Mouse (Mus musculus): ENCODE data around the gene Bloc1s4. TPM values are rescaled to one million over a fixed set of nuclear protein-coding genes. Genes with fewer than 3 reads are reported as not detected.

The Bloc1s4 gene
- polyA plus RNA-seq, 1 experiment, result 12.2 TPM

GRCm38 (mm10) chr5:36720710-36721375, 27.6 kb downstream of the Bloc1s4 start:
- whole genome bisulfite sequencing, result 57% methylated on average over 5 of the region's 5 CpGs
- DNase-seq (ENCODE audit: low read depth, low spot score), result no peak

GRCm38 (mm10) chr5:36720219-36720618, 28.2 kb downstream of the Bloc1s4 start:
- 89% methylated on average over 5 of the region's 5 CpGs for WGBS
- no peak for DNase-seq (ENCODE audit: low read depth, low spot score)

- DNase-seq (ENCODE audit: low read depth, low spot score), result no peak
- WGBS, result 84% methylated on average over 3 of the region's 3 CpGs
Measured at GRCm38 (mm10) chr5:36719601-36720000, 28.8 kb downstream of the Bloc1s4 start.

GRCm38 (mm10) chr5:36719135-36719534, 29.3 kb downstream of the Bloc1s4 start:
- no peak for DNase-seq (ENCODE audit: low read depth, low spot score)
- WGBS, result 87% methylated on average over 5 of the region's 5 CpGs

- WGBS, result 73% methylated on average over 3 of the region's 3 CpGs
- DNase-seq (ENCODE audit: low read depth, low spot score), result no peak
Measured at GRCm38 (mm10) chr5:36717889-36718288, 30.6 kb downstream of the Bloc1s4 start.

GRCm38 (mm10) chr5:36716816-36717215, 31.6 kb downstream of the Bloc1s4 start:
- DNase-seq (ENCODE audit: low read depth, low spot score), result no peak
- WGBS, result 74% methylated on average over 2 of the region's 2 CpGs

GRCm38 (mm10) chr5:36714832-36715231, 33.6 kb downstream of the Bloc1s4 start:
- DNase-seq (ENCODE audit: low read depth, low spot score), result no peak
- WGBS, result 70% methylated on average over 3 of the region's 3 CpGs

GRCm38 (mm10) chr5:36713693-36714092, 34.8 kb downstream of the Bloc1s4 start:
- DNase-seq (ENCODE audit: low read depth, low spot score), result no peak
- WGBS, result 58% methylated on average over 6 of the region's 6 CpGs

- WGBS, result 4% methylated on average over 31 of the region's 31 CpGs
- DNase-seq (ENCODE audit: low read depth, low spot score), result no peak
Measured at GRCm38 (mm10) chr5:36712553-36713534, 35.6 kb downstream of the Bloc1s4 start.

- DNase-seq (ENCODE audit: low read depth, low spot score), result no peak
- 80% methylated on average over 5 of the region's 5 CpGs for WGBS
Measured at GRCm38 (mm10) chr5:36711863-36712262, 36.6 kb downstream of the Bloc1s4 start.

- WGBS, result 83% methylated on average over 5 of the region's 5 CpGs
- DNase-seq (ENCODE audit: low read depth, low spot score), result no peak
Measured at GRCm38 (mm10) chr5:36705792-36706191, 42.7 kb downstream of the Bloc1s4 start.

- no peak for DNase-seq (ENCODE audit: low read depth, low spot score)
- WGBS, result 88% methylated on average over 5 of the region's 5 CpGs
Measured at GRCm38 (mm10) chr5:36705390-36705789, 43.1 kb downstream of the Bloc1s4 start.

- no peak for DNase-seq (ENCODE audit: low read depth, low spot score)
- whole genome bisulfite sequencing, result 78% methylated on average over 6 of the region's 6 CpGs
Measured at GRCm38 (mm10) chr5:36704684-36705083, 43.8 kb downstream of the Bloc1s4 start.

- WGBS, result 42% methylated on average over 6 of the region's 6 CpGs
- no peak for DNase-seq (ENCODE audit: low read depth, low spot score)
Measured at GRCm38 (mm10) chr5:36700939-36701620, 47.4 kb downstream of the Bloc1s4 start.

- DNase-seq (ENCODE audit: low read depth, low spot score), result no peak
Measured at GRCm38 (mm10) chr5:36698689-36699088, 49.8 kb downstream of the Bloc1s4 start.

GRCm38 (mm10) chr5:36698067-36698670, 50.3 kb downstream of the Bloc1s4 start:
- WGBS, result 33% methylated on average over 7 of the region's 7 CpGs
- DNase-seq (ENCODE audit: low read depth, low spot score), result no peak

More at GRCm38 (mm10) chr5:36698689-36699088, 49.8 kb downstream of the Bloc1s4 start:
- 74% methylated on average over 5 of the region's 5 CpGs for WGBS

All from large intestine, adult 2 months (tissue).